Mouse (Mus musculus): ENCODE data around the gene Mrc2.
A peak's percentile ranks its signal among the peaks of the same experiment; 100 is the strongest.

Gene Mrc2

GRCm38 (mm10) chr11:105292124-105293071 is at the start of gene Mrc2:
Gene Mrc2, plus strand, starts transcription at chr11:105292643.
- peak; percentile 8 for DNase-seq

GRCm38 (mm10) chr11:105246369-105246768 is 46.1 kb upstream of the Mrc2 start:
- no peak for DNase-seq

- DNase-seq = no peak
Measured at GRCm38 (mm10) chr11:105246785-105247184, 45.7 kb upstream of the Mrc2 start.

- no peak for DNase-seq
Measured at GRCm38 (mm10) chr11:105247321-105247720, 45.1 kb upstream of the Mrc2 start.

- no peak for DNase-seq
Measured at GRCm38 (mm10) chr11:105259733-105260132, 32.7 kb upstream of the Mrc2 start.

- no peak for DNase-seq
Measured at GRCm38 (mm10) chr11:105261116-105261515, 31.3 kb upstream of the Mrc2 start.

GRCm38 (mm10) chr11:105261601-105262351 is 30.7 kb upstream of the Mrc2 start:
- no peak for DNase-seq

GRCm38 (mm10) chr11:105264506-105264905 is 27.9 kb upstream of the Mrc2 start:
- DNase-seq = no peak

GRCm38 (mm10) chr11:105264988-105265387 is 27.5 kb upstream of the Mrc2 start:
- DNase-seq = no peak

- peak; percentile 25 for DNase-seq
Measured at GRCm38 (mm10) chr11:105270155-105270554, 22.3 kb upstream of the Mrc2 start.

GRCm38 (mm10) chr11:105280456-105280855 is 12.0 kb upstream of the Mrc2 start:
- DNase-seq = no peak

- no peak for DNase-seq
Measured at GRCm38 (mm10) chr11:105281291-105281690, 11.2 kb upstream of the Mrc2 start.

- DNase-seq = peak; percentile 23
Measured at GRCm38 (mm10) chr11:105281763-105282459, 10.5 kb upstream of the Mrc2 start.

- peak; percentile 24 for DNase-seq
Measured at GRCm38 (mm10) chr11:105282460-105282859, 10.0 kb upstream of the Mrc2 start.

- no peak for DNase-seq
Measured at GRCm38 (mm10) chr11:105283016-105283415, 9.4 kb upstream of the Mrc2 start.

- peak; percentile 6 for DNase-seq
Measured at GRCm38 (mm10) chr11:105285720-105286119, 6.7 kb upstream of the Mrc2 start.

- no peak for DNase-seq
Measured at GRCm38 (mm10) chr11:105289403-105289802, 3.0 kb upstream of the Mrc2 start.

GRCm38 (mm10) chr11:105291681-105292123 is 741 bp upstream of the Mrc2 start:
- no peak for DNase-seq

GRCm38 (mm10) chr11:105293101-105293581 is 698 bp downstream of the Mrc2 start:
- no peak for DNase-seq

- no peak for DNase-seq
Measured at GRCm38 (mm10) chr11:105293901-105294494, 1.6 kb downstream of the Mrc2 start.

- DNase-seq = no peak
Measured at GRCm38 (mm10) chr11:105296084-105296483, 3.6 kb downstream of the Mrc2 start.

GRCm38 (mm10) chr11:105310197-105310596 is 17.8 kb downstream of the Mrc2 start:
- no peak for DNase-seq

All from cerebellum, adult 9-11 months (tissue).